Mouse (Mus musculus) CH12F3 (cell line): ENCODE measurements around the gene Gm6904.
"Not testable (repeated sequence)": the region's sequence is repeated elsewhere in the genome, so short reads cannot be mapped to it uniquely, and the experiment has no call there.

Experiments used
- in situ Hi-C: fragments of 300-500 bp; cut with MboI; formaldehyde crosslinking; loops from 2 replicates; pipeline ENCODE4 v1.14.3; 2020; ENCODE audit warnings: low sequenced_read_pairs

Gene Gm6904

DNA sequence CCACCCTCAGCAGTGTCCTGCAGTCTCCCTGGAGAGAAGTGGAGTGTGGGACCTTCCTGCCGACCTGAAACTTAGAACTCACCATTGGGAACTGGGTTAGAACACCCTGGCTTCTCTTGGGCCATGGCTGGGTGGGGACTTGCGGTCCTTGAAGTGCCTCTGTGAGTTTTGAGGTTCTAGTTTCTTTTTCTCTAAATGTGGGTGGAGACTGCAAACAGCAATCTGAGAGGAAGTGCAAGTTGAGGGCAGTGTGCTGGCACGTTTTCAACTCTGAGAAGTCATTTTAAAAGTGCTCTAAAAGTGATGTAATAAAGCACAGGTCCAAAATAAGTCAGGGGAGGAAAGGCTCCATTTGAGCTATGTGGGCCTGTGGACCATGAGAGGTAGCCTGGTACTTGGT is at the start of gene Gm6904:
Gm6904 (minus strand) TSS at position 161 of the 400 bp plus-strand sequence.
- in situ Hi-C loops: no loop called here

GRCm38 (mm10) chr14:59297391-59297790 is 37.4 kb upstream of the Gm6904 start, which contains the start of gene Phf11a:
Gene Phf11a (minus strand): TSS chr14:59297522.
- in situ Hi-C loops: not testable (repeated sequence)

DNA sequence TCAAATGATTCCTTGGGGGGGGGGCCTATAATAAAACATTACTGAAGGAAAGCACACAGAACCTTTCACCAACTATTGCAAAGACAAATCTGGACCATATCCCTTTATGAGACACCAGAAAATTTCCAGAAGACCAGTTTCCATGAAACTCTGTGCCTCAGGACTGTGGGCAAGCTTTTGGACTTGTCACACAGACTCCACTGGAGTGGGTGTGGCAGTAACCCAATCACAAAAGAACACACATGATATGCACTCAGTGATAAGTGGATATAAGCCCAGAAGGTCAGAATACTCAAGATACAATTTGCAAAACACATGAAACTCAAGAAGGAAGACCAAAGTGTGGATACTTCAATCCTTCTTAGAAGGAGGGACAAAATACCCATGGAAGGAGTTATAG is 31.8 kb upstream of the Gm6904 start:
- in situ Hi-C loops: not testable (repeated sequence)

- in situ Hi-C loops: not testable (repeated sequence)
Measured at GRCm38 (mm10) chr14:59274961-59275360, 14.9 kb upstream of the Gm6904 start.

- in situ Hi-C loops: not testable (repeated sequence)
Measured at GRCm38 (mm10) chr14:59255861-59256260, 4.2 kb downstream of the Gm6904 start.

GRCm38 (mm10) chr14:59250350-59250749 is 9.7 kb downstream of the Gm6904 start:
- in situ Hi-C loops: not testable (repeated sequence)

DNA sequence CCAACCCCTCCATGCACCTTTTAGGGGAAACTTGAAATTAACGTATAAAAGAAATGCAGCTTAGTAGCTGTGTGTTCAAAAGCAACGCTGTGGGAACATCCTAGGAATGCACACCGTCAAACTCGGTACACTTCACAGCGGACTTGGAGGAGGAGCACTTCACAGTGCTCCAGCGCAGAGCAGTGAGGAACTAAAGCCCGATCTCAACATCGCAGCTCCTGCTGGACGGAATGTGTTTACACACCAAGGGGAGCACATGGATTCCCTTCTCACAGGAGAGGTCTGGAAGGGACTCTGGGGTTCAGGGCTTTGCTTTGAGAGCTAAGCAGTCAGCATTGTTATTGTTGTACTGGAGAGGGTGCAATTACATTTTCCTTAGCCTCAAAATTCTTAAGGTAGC is 26.4 kb downstream of the Gm6904 start:
- in situ Hi-C loops: no loop called here

DNA sequence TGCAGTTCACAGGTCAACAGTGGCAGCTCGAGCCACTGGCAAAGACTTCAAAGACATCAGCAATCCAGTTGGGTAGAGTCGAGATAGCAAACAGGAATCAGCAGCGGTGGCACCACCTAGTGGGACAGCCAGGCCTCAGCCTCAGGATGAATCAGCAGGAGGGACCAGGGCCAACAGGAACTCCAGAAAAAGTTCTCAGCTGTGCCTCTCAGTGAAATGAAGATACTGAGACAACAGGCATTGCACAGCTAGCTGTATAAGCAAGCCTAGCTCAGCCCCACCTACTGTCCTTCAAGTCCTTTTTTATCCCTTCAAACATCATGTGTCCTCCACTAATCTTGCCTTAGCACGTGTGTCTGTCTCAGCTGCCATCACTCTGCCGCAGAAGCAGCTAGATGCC is 28.0 kb downstream of the Gm6904 start:
- in situ Hi-C loops: no loop called here

GRCm38 (mm10) chr14:59230331-59230966 is 29.6 kb downstream of the Gm6904 start:
- in situ Hi-C loops: no loop called here

- in situ Hi-C loops: no loop called here
Measured at GRCm38 (mm10) chr14:59229822-59230221, 30.2 kb downstream of the Gm6904 start.

GRCm38 (mm10) chr14:59226240-59226639 is 33.8 kb downstream of the Gm6904 start:
- in situ Hi-C loops: no loop called here

DNA sequence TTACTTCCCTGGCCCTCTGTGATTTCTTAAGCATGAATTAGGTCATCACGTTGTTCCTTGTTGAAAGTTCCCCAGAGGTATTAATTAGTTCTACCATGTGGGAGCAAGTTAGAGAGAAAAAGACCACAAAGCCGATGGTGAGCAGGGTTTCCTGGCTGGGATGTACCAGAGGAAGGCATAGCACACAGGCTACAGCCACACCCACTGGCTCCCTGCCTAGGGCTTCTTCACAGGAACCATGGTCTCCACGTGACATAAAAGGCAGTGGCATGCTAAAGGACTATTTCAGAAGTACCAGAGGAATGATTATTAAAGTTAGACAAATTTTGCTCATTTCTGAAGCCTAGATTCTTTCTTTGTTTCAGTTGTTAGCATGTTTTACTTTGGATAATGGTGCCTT is 40.8 kb downstream of the Gm6904 start:
- in situ Hi-C loops: no loop called here

- in situ Hi-C loops: no loop called here
Measured at GRCm38 (mm10) chr14:59209816-59210215, 50.2 kb downstream of the Gm6904 start.

DNA sequence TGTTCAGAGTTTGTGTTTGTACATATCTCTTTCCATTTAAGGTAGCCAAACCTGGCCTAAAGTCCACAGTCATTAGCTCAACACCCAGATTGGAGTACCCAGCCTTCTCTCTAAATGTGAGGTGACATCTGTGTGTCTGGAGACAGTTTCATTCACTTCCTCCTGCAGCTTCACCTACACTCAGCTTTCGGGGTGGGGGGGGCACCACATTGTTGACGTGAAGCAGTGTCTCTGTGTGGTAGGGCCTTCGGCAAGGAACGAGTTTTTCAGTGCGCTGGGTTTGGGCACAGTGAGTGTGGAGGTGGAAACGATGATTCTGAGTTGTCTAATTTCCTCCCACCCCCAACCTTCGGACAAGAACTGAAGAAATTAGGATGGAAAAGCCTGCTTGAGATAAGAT is 51.0 kb downstream of the Gm6904 start:
- in situ Hi-C loops: no loop called here

- in situ Hi-C loops: no loop called here
Measured at GRCm38 (mm10) chr14:59205976-59206583, 53.9 kb downstream of the Gm6904 start.

GRCm38 (mm10) chr14:59205461-59205860 is 54.6 kb downstream of the Gm6904 start:
- in situ Hi-C loops: no loop called here

DNA sequence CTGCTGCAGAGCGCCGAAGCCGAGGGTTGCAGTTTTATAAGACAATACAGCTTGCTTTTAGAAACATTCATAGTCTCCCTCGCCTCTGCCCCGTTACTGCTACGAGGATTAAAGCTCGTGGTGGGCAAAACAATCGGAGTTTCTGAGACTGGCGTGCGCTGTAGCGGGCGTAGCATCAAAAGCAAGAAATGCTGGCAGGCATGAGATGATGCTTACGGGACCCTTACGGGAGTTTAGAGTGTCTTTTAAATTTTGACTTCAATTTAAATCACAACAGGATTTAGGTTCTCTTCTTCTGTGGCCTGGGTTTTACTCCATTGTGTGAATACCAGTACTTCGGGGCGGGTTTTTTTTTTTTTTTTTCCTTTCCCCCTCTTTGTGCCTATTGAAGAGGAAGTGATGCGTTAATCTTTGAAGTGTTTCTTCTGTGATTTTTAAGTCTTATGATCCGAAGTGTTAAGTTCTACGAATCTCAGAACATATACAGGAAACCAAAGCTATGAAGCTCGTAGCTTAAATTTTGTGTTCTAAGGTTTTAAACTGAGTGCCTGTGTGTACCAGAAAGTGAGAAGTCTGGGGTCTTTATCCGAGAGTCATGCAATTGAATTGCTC is 58.3 kb downstream of the Gm6904 start:
- in situ Hi-C loops: no loop called here

DNA sequence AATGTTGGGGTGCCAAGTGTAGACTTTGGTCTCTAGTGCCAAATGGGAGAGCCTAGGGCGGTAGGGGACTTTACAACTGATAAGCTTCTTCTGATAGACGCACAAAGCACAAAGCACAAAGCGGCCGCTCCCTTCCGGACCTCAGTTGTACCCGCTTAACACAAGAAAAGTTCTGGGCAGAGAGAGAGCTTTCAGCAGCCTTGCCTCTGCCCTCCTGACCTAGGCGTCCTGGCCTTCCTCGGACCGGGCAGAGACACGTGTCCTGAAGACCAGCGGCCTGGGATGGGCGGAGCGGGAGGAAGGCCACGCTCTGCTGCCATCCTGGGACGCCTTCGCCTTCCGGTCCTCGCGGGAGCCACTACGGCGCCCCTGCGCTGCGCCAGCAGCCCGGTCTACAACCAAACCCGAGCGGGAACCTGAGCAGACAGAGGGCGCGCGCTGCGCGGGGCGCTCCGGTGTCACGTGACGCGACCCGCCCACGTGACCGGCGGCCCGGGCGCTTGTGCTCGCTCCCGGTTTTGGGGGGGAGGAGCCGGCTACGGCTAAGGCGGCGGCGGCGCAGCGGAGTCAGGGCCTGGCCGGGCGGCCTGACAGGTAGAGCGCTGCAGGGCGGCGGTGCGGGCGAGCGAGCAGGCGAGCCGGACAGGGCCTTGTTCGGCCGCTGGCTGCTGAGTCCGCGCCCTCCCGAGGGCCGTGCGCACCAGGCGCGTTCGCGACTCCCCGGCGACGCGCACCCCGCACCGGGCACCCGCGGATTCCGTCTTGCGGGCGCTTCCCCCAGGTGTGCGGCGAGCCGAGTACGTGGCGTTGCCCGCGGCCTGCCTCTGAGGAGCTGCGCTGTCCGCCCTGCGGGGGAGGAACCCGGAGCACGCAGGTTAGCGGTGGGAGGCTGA is 59.1 kb downstream of the Gm6904 start, which contains the start of gene Rcbtb1:
Rcbtb1 (plus strand) TSS at position 499 of the 893 bp plus-strand sequence.
- in situ Hi-C loops: no loop called here
